Mouse (Mus musculus): Measurements from ENCODE around the gene Slc12a5.

Slc12a5 gene

GRCm38 (mm10) chr2:165010351-165010750 lies 49.7 kb downstream of the Slc12a5 start:
- intact Hi-C loops (cut with DNase I) = no loop called here

- intact Hi-C loops (cut with DNase I) = no loop called here
Measured at GRCm38 (mm10) chr2:165014935-165015334, 54.3 kb downstream of the Slc12a5 start.

GRCm38 (mm10) chr2:165020490-165020889 lies 59.9 kb downstream of the Slc12a5 start:
- intact Hi-C loops (cut with DNase I) = no loop called here

GRCm38 (mm10) chr2:165027163-165027562 lies 66.6 kb downstream of the Slc12a5 start:
- intact Hi-C loops (cut with DNase I) = no loop called here

- intact Hi-C loops (cut with DNase I) = loop anchor here (5.0 kb wide), 2 partner anchors 65 to 110 kb away; no protein-coding TSS in a partner anchor
Measured at GRCm38 (mm10) chr2:165032533-165032932, 71.9 kb downstream of the Slc12a5 start.

- intact Hi-C loops (cut with DNase I) = loop anchor here (5.0 kb wide), 2 partner anchors 66 to 111 kb away; no protein-coding TSS in a partner anchor
Measured at GRCm38 (mm10) chr2:165033306-165033705, 72.7 kb downstream of the Slc12a5 start.

GRCm38 (mm10) chr2:165034131-165035057 lies 73.8 kb downstream of the Slc12a5 start, which contains the start of gene Ncoa5:
Ncoa5 (minus strand) TSS chr2:165034867.
- intact Hi-C loops (cut with DNase I) = loop anchor here (1.0 to 5.0 kb wide), 3 partner anchors 39 to 112 kb away; no protein-coding TSS in a partner anchor

- intact Hi-C loops (cut with DNase I) = no loop called here
Measured at GRCm38 (mm10) chr2:165035058-165035431, 74.4 kb downstream of the Slc12a5 start.

- intact Hi-C loops (cut with DNase I) = loop anchor here (2.0 kb wide), 1 partner anchor 33 kb away; no protein-coding TSS in a partner anchor
Measured at GRCm38 (mm10) chr2:165037415-165037814, 76.8 kb downstream of the Slc12a5 start.

GRCm38 (mm10) chr2:165042126-165042525 lies 81.5 kb downstream of the Slc12a5 start:
- intact Hi-C loops (cut with DNase I) = loop anchor here (5.0 kb wide), 1 partner anchor 60 kb away; no protein-coding TSS in a partner anchor

- intact Hi-C loops (cut with DNase I) = loop anchor here (5.0 kb wide), 1 partner anchor 61 kb away; no protein-coding TSS in a partner anchor
Measured at GRCm38 (mm10) chr2:165043090-165043636, 82.6 kb downstream of the Slc12a5 start.

GRCm38 (mm10) chr2:165043729-165044128 lies 83.1 kb downstream of the Slc12a5 start:
- intact Hi-C loops (cut with DNase I) = loop anchor here (5.0 kb wide), 1 partner anchor 61 kb away; no protein-coding TSS in a partner anchor

GRCm38 (mm10) chr2:165049044-165049443 lies 88.4 kb downstream of the Slc12a5 start:
- intact Hi-C loops (cut with DNase I) = no loop called here
